Mouse (Mus musculus): ENCODE data around the gene Thtpa.

Thtpa gene

GRCm38 (mm10) chr14:55106990-55107389, 12.4 kb downstream of the Thtpa start:
- no peak for DNase-seq

GRCm38 (mm10) chr14:55108202-55108870, 13.8 kb downstream of the Thtpa start:
- DNase-seq: peak; percentile 68

DNA sequence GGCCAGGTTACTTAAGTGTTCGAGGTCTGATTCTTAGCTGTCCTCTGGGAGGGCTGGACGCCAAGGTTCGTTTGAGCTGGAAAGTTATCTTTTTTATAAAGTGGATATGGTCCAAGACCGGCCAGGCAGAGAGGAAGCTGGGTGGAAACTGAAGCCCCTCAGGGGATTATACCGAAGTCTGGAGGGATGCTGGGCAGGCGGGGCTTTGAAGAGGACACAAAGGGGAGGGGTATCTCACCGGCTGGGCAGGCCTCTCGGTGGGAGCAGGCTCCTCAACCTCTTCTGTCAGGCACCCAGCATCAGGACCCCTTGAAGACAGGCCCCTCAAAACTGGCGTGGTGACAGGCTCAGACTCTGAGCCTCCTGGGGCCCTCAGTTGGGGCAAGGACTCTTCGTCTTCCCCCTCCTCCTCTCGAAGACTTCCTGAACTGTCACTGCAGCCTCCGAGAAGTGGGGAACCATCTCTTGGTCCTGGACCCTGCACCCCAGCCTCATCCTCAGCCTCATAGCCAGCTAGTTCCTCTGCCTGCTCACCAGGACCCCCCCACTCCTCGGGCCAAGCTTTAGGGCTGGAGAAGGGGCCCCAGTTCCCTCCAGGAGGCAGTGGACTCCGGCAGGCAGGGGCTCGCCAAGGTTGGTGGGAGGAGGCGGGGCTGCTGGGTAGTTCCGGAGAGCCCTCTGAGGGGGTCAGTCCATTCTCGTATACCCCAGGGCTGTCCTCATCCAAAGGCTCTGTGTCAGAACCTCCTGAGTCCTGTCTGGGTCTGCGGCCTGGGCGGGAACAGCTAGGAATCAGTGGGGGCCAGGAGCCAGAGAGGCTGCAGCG, 14.7 kb downstream of the Thtpa start:
- no peak for DNase-seq

DNA sequence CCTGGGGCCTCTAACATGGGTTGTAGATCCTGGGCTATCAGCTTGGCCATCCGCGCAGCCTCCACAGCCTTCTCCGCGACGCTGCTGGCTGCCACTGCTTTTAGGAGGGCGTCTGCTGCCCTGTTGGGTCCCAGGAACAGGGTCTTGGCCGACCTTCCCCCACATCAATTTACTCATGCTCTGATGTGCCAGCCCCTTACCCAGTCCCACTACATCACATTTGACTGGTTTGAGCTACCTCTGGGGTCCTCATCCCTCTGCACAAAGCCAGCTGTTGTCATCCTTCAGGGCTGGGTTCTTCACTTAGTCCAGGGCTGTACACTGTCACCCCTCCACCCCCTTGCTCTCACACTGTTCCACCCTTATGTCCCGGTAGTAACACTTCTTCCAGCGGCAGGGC, 15.5 kb downstream of the Thtpa start:
- no peak for DNase-seq

DNA sequence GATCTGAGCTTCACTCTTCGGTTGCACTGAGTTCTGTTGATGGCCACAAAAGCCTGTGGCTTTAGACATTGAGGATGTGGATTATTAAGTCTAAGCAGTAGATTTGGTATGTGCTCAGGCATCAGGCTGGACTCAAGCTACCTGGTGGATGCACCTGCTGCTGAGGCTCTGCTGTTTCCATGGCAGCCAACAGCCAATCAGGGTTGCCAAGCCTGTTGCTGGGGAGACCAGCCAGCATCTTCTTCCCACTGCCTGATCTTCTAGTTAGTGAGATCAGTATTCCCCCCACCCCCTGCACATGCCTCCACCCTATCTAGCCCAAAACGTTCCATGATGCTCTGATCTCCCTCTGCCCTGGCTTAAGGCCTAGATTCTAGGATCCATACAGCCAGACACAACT, 17.1 kb downstream of the Thtpa start:
- DNase-seq: peak; percentile 62

GRCm38 (mm10) chr14:55113351-55113974, 18.9 kb downstream of the Thtpa start:
- no peak for DNase-seq

- peak; percentile 60 for DNase-seq
Measured at GRCm38 (mm10) chr14:55113975-55114645, 19.5 kb downstream of the Thtpa start.

DNA sequence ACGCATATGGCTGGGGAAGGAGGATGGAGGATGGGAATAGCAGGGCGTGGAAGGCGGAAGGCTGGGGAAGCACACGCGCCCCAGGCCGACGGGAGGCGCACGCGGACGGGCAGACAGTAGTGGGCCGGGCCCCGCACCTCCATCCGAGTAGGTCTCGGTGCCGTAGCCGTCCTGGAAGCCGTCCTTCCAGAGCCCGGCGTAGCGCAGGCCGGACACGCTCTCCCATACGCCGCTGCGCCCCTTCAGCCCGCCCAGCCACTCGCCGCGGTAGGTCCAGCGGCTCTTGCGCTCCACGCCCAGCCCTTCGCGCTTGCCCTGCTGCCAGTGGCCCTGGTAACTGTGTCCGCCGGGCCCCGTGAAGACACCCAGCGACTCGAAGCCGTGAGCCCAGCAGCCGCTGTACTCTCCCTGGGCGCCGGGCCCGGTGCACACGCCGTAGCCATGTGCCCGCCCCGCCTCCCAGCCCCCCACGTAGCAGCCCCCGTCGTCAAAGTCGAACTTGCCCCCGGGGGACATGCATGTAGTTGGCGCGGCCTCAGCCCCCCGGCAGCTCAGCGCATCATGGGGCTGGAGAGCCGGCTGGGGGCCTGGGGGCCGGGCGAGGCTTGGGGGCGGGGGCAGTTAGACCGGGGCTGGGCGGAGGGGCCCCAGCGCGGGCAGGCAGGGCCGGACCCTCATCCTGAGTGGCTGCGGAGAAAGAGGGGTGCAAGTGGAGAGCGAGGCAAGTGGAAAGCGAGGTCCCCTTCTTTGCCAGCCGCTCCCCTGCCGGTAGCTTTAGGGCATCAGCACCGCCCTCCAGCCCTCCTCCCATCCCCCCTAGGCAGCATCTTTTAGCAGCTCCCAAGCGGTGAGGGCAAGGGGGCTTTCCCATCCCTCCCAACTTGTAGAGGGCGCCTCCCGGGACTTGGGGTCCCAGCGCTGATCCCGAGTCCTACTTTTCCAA, 20.4 kb downstream of the Thtpa start:
- peak; percentile 71 for DNase-seq

GRCm38 (mm10) chr14:55115846-55116245, 21.3 kb downstream of the Thtpa start:
- DNase-seq: no peak

GRCm38 (mm10) chr14:55116425-55117200, 22.0 kb downstream of the Thtpa start, which contains the start of gene Jph4:
Gene Jph4 (minus strand): TSS chr14:55116935.
- peak; percentile 69 for DNase-seq

GRCm38 (mm10) chr14:55118852-55119251, 24.3 kb downstream of the Thtpa start:
- no peak for DNase-seq

- no peak for DNase-seq
Measured at GRCm38 (mm10) chr14:55119421-55120134, 25.0 kb downstream of the Thtpa start.

DNA sequence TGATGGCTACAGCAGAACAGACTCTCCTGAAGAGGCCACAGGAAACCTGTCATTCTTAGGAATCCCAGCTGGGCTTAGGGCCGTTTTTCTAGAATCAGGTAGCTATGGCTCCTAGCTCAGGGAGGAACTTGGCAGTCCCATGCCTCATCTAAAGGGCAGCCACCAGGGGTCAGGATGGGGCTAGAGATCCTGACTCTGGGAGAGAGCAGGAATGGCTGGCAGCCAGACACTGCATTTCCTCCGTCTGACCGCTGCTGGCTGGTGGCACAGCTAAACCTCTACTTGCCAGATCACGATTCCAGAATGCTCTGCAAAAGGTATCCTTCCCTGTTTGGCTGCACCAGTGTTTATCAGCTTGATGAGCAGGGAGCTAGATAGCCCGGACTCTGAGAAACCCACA, 27.4 kb downstream of the Thtpa start:
- peak; percentile 76 for DNase-seq

DNA sequence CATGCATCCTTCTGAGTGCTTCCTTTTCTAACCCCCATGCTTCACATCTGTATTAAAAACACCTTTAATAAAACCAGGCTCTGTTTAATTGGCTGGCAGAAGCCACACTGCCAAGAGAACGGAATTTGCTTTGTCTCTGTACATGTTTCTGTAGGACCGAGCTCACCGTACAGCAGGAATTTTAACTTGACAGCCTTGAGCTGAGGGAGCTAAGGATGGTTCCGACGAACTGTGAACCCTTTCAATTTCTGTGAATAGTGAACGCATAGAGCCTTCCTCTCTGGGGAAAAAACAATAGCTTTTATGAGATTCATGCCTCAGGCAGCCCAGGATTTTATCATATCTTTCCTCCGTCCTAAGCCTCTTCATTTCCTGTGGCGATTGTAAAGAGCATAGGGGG, 27.8 kb downstream of the Thtpa start:
- DNase-seq: no peak

- DNase-seq: no peak
Measured at GRCm38 (mm10) chr14:55125711-55126110, 31.1 kb downstream of the Thtpa start.

GRCm38 (mm10) chr14:55126521-55126920, 31.9 kb downstream of the Thtpa start:
- no peak for DNase-seq

DNA sequence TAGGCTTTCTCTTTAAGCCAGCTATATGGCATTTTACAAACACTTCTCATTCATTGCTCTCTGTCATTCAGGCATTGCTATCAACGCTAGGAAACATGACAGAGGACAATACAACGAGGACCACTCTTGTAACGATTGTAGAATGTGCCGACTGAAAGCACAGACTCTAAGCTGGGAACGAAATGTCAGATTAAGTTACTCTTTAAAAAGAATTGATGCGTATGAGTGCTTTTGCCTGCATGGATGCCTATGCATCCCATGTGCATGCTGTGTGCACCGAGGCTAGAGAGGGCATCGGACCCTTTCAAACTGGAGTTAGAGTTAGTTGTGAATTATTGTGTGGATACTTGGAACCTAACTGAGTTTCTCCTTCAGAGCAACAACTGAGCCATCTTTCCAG, 41.1 kb downstream of the Thtpa start:
- no peak for DNase-seq

DNA sequence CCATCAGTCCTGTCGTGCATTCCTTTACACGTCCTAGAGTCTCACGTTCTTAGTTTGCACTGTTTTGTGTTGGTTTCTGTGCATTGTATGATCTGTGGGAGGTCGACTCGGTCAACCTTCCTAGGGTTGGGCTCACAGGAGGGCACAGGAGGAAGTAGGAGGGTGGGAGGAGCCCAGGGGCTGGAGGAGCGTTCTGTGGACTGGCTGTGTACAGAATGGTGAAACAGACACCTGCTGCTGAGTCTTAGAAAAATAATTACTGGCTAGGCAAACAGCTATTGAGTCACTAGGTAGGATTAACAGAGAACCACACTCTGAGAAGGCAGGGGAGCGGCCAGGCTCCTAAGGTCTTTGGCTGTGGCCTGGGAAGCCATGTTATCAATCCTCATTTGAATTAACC, 44.7 kb downstream of the Thtpa start:
- no peak for DNase-seq

DNA sequence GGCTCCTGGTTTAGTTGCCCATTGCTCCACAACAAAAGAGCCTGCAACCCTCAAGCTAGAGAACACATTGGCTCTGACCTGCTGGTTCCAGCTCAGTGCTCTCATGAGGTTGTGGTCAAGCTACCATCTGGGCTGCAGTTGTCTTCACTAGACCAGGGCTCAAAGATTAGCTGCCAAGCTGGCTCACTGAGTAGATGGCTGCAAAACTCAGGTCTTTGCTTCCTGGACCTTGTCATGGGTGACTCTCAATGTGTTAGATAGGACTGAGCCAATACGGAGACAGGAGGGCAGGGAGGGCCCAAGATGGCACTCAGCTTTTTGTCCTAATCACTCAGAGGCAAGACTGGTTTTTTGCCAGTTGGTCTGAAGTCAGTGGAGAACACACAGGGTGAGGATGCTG, 51.7 kb downstream of the Thtpa start:
- no peak for DNase-seq

DNA sequence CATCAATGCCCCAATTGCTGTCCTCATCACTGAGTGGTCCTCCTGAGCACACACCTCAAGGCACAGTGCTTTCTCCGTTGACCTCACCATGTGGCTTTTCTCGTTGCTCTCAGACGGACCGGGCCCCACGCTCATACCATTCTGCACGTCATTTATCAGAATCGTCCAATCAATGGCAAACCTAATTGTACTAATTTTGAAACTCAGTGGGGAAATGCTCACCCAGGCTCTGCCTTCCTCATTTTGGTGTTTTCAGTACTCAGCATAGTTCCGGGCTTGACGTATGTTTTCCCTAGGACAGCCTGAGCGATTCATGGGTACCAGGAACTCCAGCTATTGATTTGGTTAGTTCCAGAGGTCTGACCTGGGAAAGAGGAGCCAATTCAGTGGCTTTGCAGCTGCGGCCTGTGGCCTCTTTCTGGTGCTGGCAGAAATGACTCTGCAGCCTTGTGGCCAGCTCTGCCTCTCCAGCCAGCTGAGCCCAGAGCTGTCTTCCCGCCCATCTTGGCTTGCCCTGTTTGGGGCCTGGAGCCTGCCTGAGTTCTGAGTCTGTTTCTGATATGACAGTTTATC, 52.3 kb downstream of the Thtpa start:
- no peak for DNase-seq

Measured in right cerebral cortex, postnatal 14 days (tissue).